Mouse (Mus musculus): Measurements from ENCODE around the gene Ost4. TPM values are rescaled to one million over a fixed set of nuclear protein-coding genes. Genes with fewer than 3 reads are reported as not detected.

The Ost4 gene
- polyA plus RNA-seq, 1 experiment from 2014 or later: 472 TPM

GRCm38 (mm10) chr5:30864322-30864721 lies 43.3 kb downstream of the Ost4 start:
- Histone ChIP-seq H3K9ac (no peak overlapping the region), H3K4me2 (no peak overlapping the region), H3K27ac (ENCODE audit: low read depth) (no peak overlapping the region), H3K9me3 (ENCODE audit: low read depth, low read length) (no peaks in the 10 kb centered on the region), H3K4me1 (ENCODE audit: insufficient read depth) (no peaks in the 10 kb centered on the region), H3K36me3 (ENCODE audit: insufficient read depth) (0 out of 2 replicates have a peak, but pooled peaks cover 4% of the 10 kb centered on the region), H3K27me3 (ENCODE audit: insufficient read depth, low read length) (no peaks in the 10 kb centered on the region), H3K4me3 (ENCODE audit: low read depth, low read length) (no peak overlapping the region)
- no peak for DNase-seq
- ATAC-seq (ENCODE audit: insufficient read depth): peak; percentile 12; the same call in 1 of the 2 replicates
- no peak for TF ChIP-seq CTCF (IDR thresholded peaks at IDR 0.05; ENCODE audit: low read depth)
- 35% methylated on average over 15 of the region's 15 CpGs for WGBS

GRCm38 (mm10) chr5:30863852-30864251 lies 43.7 kb downstream of the Ost4 start:
- 38% methylated on average over 4 of the region's 4 CpGs for WGBS
- Histone ChIP-seq H3K27ac (ENCODE audit: low read depth) (no peak overlapping the region), H3K4me2 (no peak overlapping the region), H3K27me3 (ENCODE audit: insufficient read depth, low read length) (no peaks in the 10 kb centered on the region), H3K4me1 (ENCODE audit: insufficient read depth) (no peaks in the 10 kb centered on the region), H3K4me3 (ENCODE audit: low read depth, low read length) (no peak overlapping the region), H3K36me3 (ENCODE audit: insufficient read depth) (0 out of 2 replicates have a peak, but pooled peaks cover 4% of the 10 kb centered on the region), H3K9ac (no peak overlapping the region), H3K9me3 (ENCODE audit: low read depth, low read length) (no peaks in the 10 kb centered on the region)
- ATAC-seq (ENCODE audit: insufficient read depth) (peak; percentile 51), DNase-seq (peak; percentile 22)
- TF ChIP-seq CTCF (IDR thresholded peaks at IDR 0.05; ENCODE audit: low read depth): peak; percentile 34

- peak; percentile 42 for TF ChIP-seq CTCF (IDR thresholded peaks at IDR 0.05; ENCODE audit: low read depth)
- no peak for ATAC-seq (ENCODE audit: insufficient read depth)
- Histone ChIP-seq H3K4me3 (ENCODE audit: low read depth, low read length) (no peak overlapping the region), H3K36me3 (ENCODE audit: insufficient read depth) (no peaks in the 10 kb centered on the region), H3K4me1 (ENCODE audit: insufficient read depth) (peaks cover 3% of the 10 kb centered on the region; the same call in 1 of the 2 replicates), H3K9me3 (ENCODE audit: low read depth, low read length) (no peaks in the 10 kb centered on the region), H3K9ac (no peak overlapping the region), H3K4me2 (no peak overlapping the region), H3K27ac (ENCODE audit: low read depth) (no peak overlapping the region), H3K27me3 (ENCODE audit: insufficient read depth, low read length) (no peaks in the 10 kb centered on the region)
- DNase-seq: no peak
- WGBS: 72% methylated on average over 2 of the region's 2 CpGs
Measured at GRCm38 (mm10) chr5:30856124-30856523, 51.5 kb downstream of the Ost4 start.

Other genes starting within 250 kb of the Ost4 start
- gene Cenpa, start 241.0 kb downstream of the Ost4 start, polyA plus RNA-seq (2014; fragmentation: Nextera tagmentation; extraction: Ambion mirVana): 416 and 454 TPM in 2 replicates
- 6.6 and 7.3 TPM in 2 replicates for gene Dpysl5, start 196.2 kb downstream of the Ost4 start, polyA plus RNA-seq (2014; fragmentation: Nextera tagmentation; extraction: Ambion mirVana)
- gene Mapre3, start 93.1 kb downstream of the Ost4 start, polyA plus RNA-seq (2014; fragmentation: Nextera tagmentation; extraction: Ambion mirVana): 17.9 and 18.2 TPM in 2 replicates
- 72.3 and 72.5 TPM in 2 replicates for gene Tmem214, start 39.8 kb downstream of the Ost4 start, polyA plus RNA-seq (2014; fragmentation: Nextera tagmentation; extraction: Ambion mirVana)
- gene Agbl5, start 19.1 kb downstream of the Ost4 start, polyA plus RNA-seq (2014; fragmentation: Nextera tagmentation; extraction: Ambion mirVana): 25.2 and 26.0 TPM in 2 replicates
- gene Emilin1, start 5.6 kb upstream of the Ost4 start, polyA plus RNA-seq (2014; fragmentation: Nextera tagmentation; extraction: Ambion mirVana): 162 and 185 TPM in 2 replicates
- 13.0 and 15.0 TPM in 2 replicates for gene Khk, start 13.6 kb upstream of the Ost4 start, polyA plus RNA-seq (2014; fragmentation: Nextera tagmentation; extraction: Ambion mirVana)
- gene Cgref1, start 37.8 kb upstream of the Ost4 start, polyA plus RNA-seq (2014; fragmentation: Nextera tagmentation; extraction: Ambion mirVana): 2.3 and 2.6 TPM in 2 replicates
- 79.8 and 99.6 TPM in 2 replicates for gene Preb, start 52.6 kb upstream of the Ost4 start, polyA plus RNA-seq (2014; fragmentation: Nextera tagmentation; extraction: Ambion mirVana)
- gene Tcf23, start 60.9 kb upstream of the Ost4 start, polyA plus RNA-seq (2014; fragmentation: Nextera tagmentation; extraction: Ambion mirVana): 0.16 and 0.25 TPM in 2 replicates
- gene Atraid, start 140.5 kb upstream of the Ost4 start, polyA plus RNA-seq (2014; fragmentation: Nextera tagmentation; extraction: Ambion mirVana): 148 and 159 TPM in 2 replicates
- 7.2 and 8.0 TPM in 2 replicates for gene Slc5a6, start 141.1 kb upstream of the Ost4 start, polyA plus RNA-seq (2014; fragmentation: Nextera tagmentation; extraction: Ambion mirVana)
- gene Cad, start 147.0 kb upstream of the Ost4 start, polyA plus RNA-seq (2014; fragmentation: Nextera tagmentation; extraction: Ambion mirVana): 38.0 and 43.4 TPM in 2 replicates
- not detected in 2 replicates for gene Dnajc5g, start 198.5 kb upstream of the Ost4 start, polyA plus RNA-seq (2014; fragmentation: Nextera tagmentation; extraction: Ambion mirVana)
- 0.38 TPM in 1 of 2 replicates, not detected in the other for gene Slc30a3, start 200.4 kb upstream of the Ost4 start, polyA plus RNA-seq (2014; fragmentation: Nextera tagmentation; extraction: Ambion mirVana)
- 0.30 TPM in 1 of 2 replicates, not detected in the other for gene Trim54, start 208.9 kb upstream of the Ost4 start, polyA plus RNA-seq (2014; fragmentation: Nextera tagmentation; extraction: Ambion mirVana)
- not detected in 2 replicates for gene Ucn, start 231.0 kb upstream of the Ost4 start, polyA plus RNA-seq (2014; fragmentation: Nextera tagmentation; extraction: Ambion mirVana)
- 55.3 and 58.3 TPM in 2 replicates for gene Mpv17, start 246.5 kb upstream of the Ost4 start, polyA plus RNA-seq (2014; fragmentation: Nextera tagmentation; extraction: Ambion mirVana)